ENCODE assay signal across 9 mouse cellular contexts in genomic region chr17:56558448-56558847, GRCm38 (mm10). TPM values are rescaled to one million over a fixed set of nuclear protein-coding genes. Genes with fewer than 3 reads are reported as not detected.
DNase-seq lines count a peak whose midpoint lies in the region; ATAC-seq lines count a peak whose summit lies in the region.
"Had no signal": no experiment of that assay in that cellular context is flagged by ENCODE, and none has a peak within 500 bp of the region (broad histone marks: within the 10 kb centered on the region; RNA-seq: fewer than 3 reads in every experiment).

No protein-coding gene starts in this region.

- H3K4me3 ChIP-seq in forebrain, embryonic 12.5 days (replicated peaks) = no peak overlapping the region
- no peak overlapping the region for H3K4me3 ChIP-seq in hindbrain, embryonic 11.5 days (ENCODE audit: low read depth, low read length)

- H3K36me3 ChIP-seq in forebrain, embryonic 12.5 days (replicated peaks) = peaks cover 28% of the 10 kb centered on the region
- peaks cover 14% of the 10 kb centered on the region for H3K36me3 ChIP-seq in hindbrain, embryonic 11.5 days (ENCODE audit: control insufficient read depth, insufficient read depth, low read length)

- no peaks in the 10 kb centered on the region for H3K4me1 ChIP-seq in forebrain, embryonic 12.5 days
- H3K4me1 ChIP-seq in hindbrain, embryonic 11.5 days (replicated peaks; ENCODE audit: control insufficient read depth, insufficient read depth, low read length) = no peaks in the 10 kb centered on the region

- no peak overlapping the region for H3K27ac ChIP-seq in forebrain, embryonic 12.5 days
- H3K27ac ChIP-seq in hindbrain, embryonic 11.5 days (ENCODE audit: low read depth, low read length) = no peak overlapping the region

- no peak overlapping the region for H3K4me2 ChIP-seq in forebrain, embryonic 12.5 days
- no peak overlapping the region for H3K4me2 ChIP-seq in hindbrain, embryonic 11.5 days (replicated peaks; ENCODE audit: low read depth, low read length)

- no peaks in the 10 kb centered on the region for H3K9me3 ChIP-seq in forebrain, embryonic 12.5 days
- no peaks in the 10 kb centered on the region for H3K9me3 ChIP-seq in hindbrain, embryonic 11.5 days (ENCODE audit: control insufficient read depth, low read length)

- H3K27me3 ChIP-seq in forebrain, embryonic 12.5 days = no peaks in the 10 kb centered on the region
- no peaks in the 10 kb centered on the region for H3K27me3 ChIP-seq in hindbrain, embryonic 11.5 days (ENCODE audit: control insufficient read depth, insufficient read depth, low read length)

- no peak overlapping the region for H3K9ac ChIP-seq in forebrain, embryonic 12.5 days
- no peak overlapping the region for H3K9ac ChIP-seq in hindbrain, embryonic 11.5 days (ENCODE audit: low read depth, low read length)

- DNase-seq in NIH3T3 (ENCODE audit: low read depth) = peak; percentile 81
- DNase-seq in c-Kit-positive CD71-positive TER-119-positive erythroid progenitor cells, embryonic 14.5 days (ENCODE audit: low spot score) = peak; percentile 55
- peak; percentile 85 for DNase-seq in hindbrain, embryonic 11.5 days (ENCODE audit: low spot score)
- DNase-seq in layer of hippocampus, postnatal 14 days (ENCODE audit: low spot score in 2 of 2) = peak; percentile 66 to 71
- DNase-seq in lung, postnatal 36 days = peak; percentile 72
- DNase-seq in right cerebral cortex, postnatal 14 days = peak; percentile 72

- ATAC-seq in forebrain, embryonic 12.5 days (ENCODE audit: low FRiP score) = peak; percentile 60
- peak; percentile 67 for ATAC-seq in hindbrain, embryonic 11.5 days (ENCODE audit: low FRiP score)
- ATAC-seq in monocyte, adult 5-6 weeks (replicated peaks; ENCODE audit: insufficient number of reproducible peaks, low FRiP score, low TSS enrichment, poor library complexity, severe bottlenecking) = no peak; the same call in 1 of the 2 replicates

- 20% methylated on average over 3 of the region's 3 CpGs for WGBS in forebrain, embryonic 12.5 days
- WGBS in hindbrain, embryonic 11.5 days = 19% methylated on average over 3 of the region's 3 CpGs

RNA-seq across cellular contexts. Expression of gene Gm20219, which starts 4.3 kb away (rescaled TPM):
- 0.87 and 1.4 TPM in 2 replicates for polyA plus RNA-seq in forebrain, embryonic 12.5 days (2016; fragmentation: Nextera tagmentation; extraction: Ambion mirVana)
- 1.0 and 1.1 TPM in 2 replicates for polyA plus RNA-seq in hindbrain, embryonic 11.5 days (2014; fragmentation: Nextera tagmentation; extraction: Ambion mirVana)
- 1 to 10 TPM; 1.9 to 2.1 TPM for total RNA-seq in layer of hippocampus, postnatal 14 days (2021)
- 1.2 to 2.0 TPM (median 1.4 TPM) in 3 replicates for total RNA-seq in monocyte, adult 5-6 weeks (2017)

RNA-seq across cellular contexts. Expression of gene Safb2, which starts 25.9 kb away (rescaled TPM):
- 100 and 104 TPM in 2 replicates for polyA plus RNA-seq in forebrain, embryonic 12.5 days (2016; fragmentation: Nextera tagmentation; extraction: Ambion mirVana)
- polyA plus RNA-seq in hindbrain, embryonic 11.5 days (2014; fragmentation: Nextera tagmentation; extraction: Ambion mirVana) = 47.6 and 56.1 TPM in 2 replicates
- 100 to 1,000 TPM; 127 TPM for total RNA-seq in layer of hippocampus, postnatal 14 days (2021)
- 191 to 318 TPM (median 246 TPM) in 3 replicates for total RNA-seq in monocyte, adult 5-6 weeks (2017)

RNA-seq across cellular contexts. Expression of gene Safb, which starts 26.2 kb away (rescaled TPM):
- polyA plus RNA-seq in forebrain, embryonic 12.5 days (2016; fragmentation: Nextera tagmentation; extraction: Ambion mirVana) = 180 and 187 TPM in 2 replicates
- 93.7 and 105 TPM in 2 replicates for polyA plus RNA-seq in hindbrain, embryonic 11.5 days (2014; fragmentation: Nextera tagmentation; extraction: Ambion mirVana)
- 100 to 1,000 TPM; 131 to 147 TPM for total RNA-seq in layer of hippocampus, postnatal 14 days (2021)
- total RNA-seq in monocyte, adult 5-6 weeks (2017) = 126 to 218 TPM (median 173 TPM) in 3 replicates

RNA-seq across cellular contexts. Expression of gene Znrf4, which starts 46.2 kb away (rescaled TPM):
- polyA plus RNA-seq in forebrain, embryonic 12.5 days (2016; fragmentation: Nextera tagmentation; extraction: Ambion mirVana) = not detected in 2 replicates
- polyA plus RNA-seq in hindbrain, embryonic 11.5 days (2014; fragmentation: Nextera tagmentation; extraction: Ambion mirVana) = not detected in 2 replicates
- not detected for total RNA-seq in layer of hippocampus, postnatal 14 days (2021)
- total RNA-seq in monocyte, adult 5-6 weeks (2017) = not detected in 3 replicates
- total RNA-seq: left cerebral cortex, postnatal 10 days had no signal

RNA-seq across cellular contexts. Expression of gene 2410015M20Rik, which starts 51.1 kb away (rescaled TPM):
- polyA plus RNA-seq in forebrain, embryonic 12.5 days (2016; fragmentation: Nextera tagmentation; extraction: Ambion mirVana) = 170 and 173 TPM in 2 replicates
- polyA plus RNA-seq in hindbrain, embryonic 11.5 days (2014; fragmentation: Nextera tagmentation; extraction: Ambion mirVana) = 184 and 192 TPM in 2 replicates
- 100 to 1,000 TPM; 151 to 160 TPM for total RNA-seq in layer of hippocampus, postnatal 14 days (2021)
- total RNA-seq in monocyte, adult 5-6 weeks (2017) = 37.8 to 85.8 TPM (median 43.7 TPM) in 3 replicates
